Mouse (Mus musculus): ENCODE data around the gene Rfx1. TPM values are rescaled to one million over a fixed set of nuclear protein-coding genes. Genes with fewer than 3 reads are reported as not detected.

The Rfx1 gene
- total and polyA plus RNA-seq, 3 experiments: 3.2 to 13.1 (median 10.8) TPM

DNA sequence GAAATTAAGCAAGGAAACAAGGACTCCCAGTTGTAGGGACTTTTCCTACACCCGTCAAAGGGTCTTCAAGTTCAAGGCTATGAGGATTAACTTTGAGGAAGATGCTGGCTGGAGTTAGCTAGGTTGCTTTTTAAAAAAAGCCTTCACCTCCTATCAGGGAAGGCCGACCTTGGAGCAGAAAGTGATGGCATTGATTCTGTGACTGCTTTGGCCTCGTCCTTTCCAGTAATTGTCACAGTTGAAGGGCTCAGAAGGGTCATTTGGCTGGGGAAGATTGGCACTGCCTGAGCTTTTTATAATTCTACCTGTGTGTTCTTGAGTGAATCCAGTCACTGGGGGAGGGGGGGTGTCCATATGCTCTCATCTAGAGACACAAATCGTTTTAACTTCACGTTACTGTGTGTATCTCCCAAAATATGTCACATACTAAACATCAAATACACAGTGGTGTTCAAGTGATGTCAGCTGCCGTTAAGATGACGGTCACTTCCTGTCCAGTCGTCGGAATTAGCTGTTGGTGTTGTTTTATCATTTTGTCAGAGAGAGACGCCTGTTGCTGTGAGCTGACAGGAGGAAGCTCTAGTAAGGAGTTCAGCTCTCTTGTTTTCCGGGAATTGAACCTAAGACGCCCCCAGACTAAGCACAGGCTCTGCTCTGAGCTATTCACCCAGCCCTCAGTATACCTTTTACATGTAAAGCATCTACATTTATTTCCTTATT lies 1.8 kb downstream of the Rfx1 start:
- no peak overlapping the region for H3K9ac ChIP-seq (ENCODE audit: insufficient read depth, low read depth)
- in situ Hi-C loops (cut with MboI; ENCODE audit: low pct_ligation_motif_present, low pct_unique_long_range_greater_than_20kb, low sequenced_read_pairs) (no loop called here), dilution Hi-C loops (cut with MboI; ENCODE audit: extremely low pct_ligation_motif_present, extremely low pct_unique_long_range_greater_than_20kb, low sequenced_read_pairs) (no loop called here)
- TF ChIP-seq ZKSCAN1 (IDR thresholded peaks at IDR 0.05; ENCODE audit: borderline replicate concordance, low read depth, low read length) (no peak), POLR2A (IDR thresholded peaks at IDR 0.05; ENCODE audit: low read depth, low read length) (no peak), BHLHE40 (IDR thresholded peaks at IDR 0.05; ENCODE audit: low read depth, low read length) (no peak)
- peaks cover 23 to 64% of the 10 kb centered on the region in 2 experiments for H3K4me1 ChIP-seq (ENCODE audit: control insufficient read depth in 1 of 2, insufficient read depth in 2 of 2)
- H3K27ac ChIP-seq (ENCODE audit: insufficient read depth, low read depth): no peak overlapping the region
- H3K4me2 ChIP-seq (ENCODE audit: insufficient read depth, low read depth, poor library complexity, severe bottlenecking): peak overlapping the region; percentile 81
- H3K27me3 ChIP-seq (replicated peaks): no peaks in the 10 kb centered on the region
- H3K79me2 ChIP-seq (replicated peaks; ENCODE audit: control insufficient read depth, extremely low read depth, insufficient read depth, poor library complexity, severe bottlenecking): peaks cover 14% of the 10 kb centered on the region; the same call in 1 of the 2 replicates
- H3K4me3 ChIP-seq (replicated peaks in 1 of 3; ENCODE audit: low read depth in 2 of 3, low read length in 2 of 3, poor library complexity in 1 of 3): no peak overlapping the region
- DNase-seq (ENCODE audit: extremely low read depth): no peak
- H3K9me3 ChIP-seq (replicated peaks; ENCODE audit: low read length): no peaks in the 10 kb centered on the region
- peaks cover 0 to 26% of the 10 kb centered on the region in 2 experiments for H3K36me3 ChIP-seq (replicated peaks in 1 of 2; ENCODE audit: control insufficient read depth in 1 of 2, insufficient read depth in 1 of 2, low read length in 1 of 2)

DNA sequence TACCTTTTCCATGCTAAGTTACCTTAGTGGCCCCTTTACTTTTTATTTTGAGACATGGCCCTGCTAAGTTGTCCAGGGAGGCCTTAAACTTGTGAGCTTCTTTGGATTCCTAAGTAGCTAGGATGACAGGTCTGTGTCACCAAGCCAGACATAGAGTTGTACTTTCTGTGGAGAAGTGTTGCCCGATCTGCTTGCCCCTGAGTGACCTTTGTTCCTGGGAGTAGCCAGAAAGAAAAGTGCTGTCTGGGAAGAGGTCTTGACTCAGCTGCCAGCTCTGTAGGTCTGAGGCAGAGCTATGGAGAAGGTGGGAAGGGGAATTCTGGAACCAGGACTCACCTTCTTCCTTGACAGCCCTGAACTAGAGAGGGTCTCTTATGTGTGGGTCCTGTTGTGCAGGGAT lies 2.5 kb downstream of the Rfx1 start:
- in situ Hi-C loops (cut with MboI; ENCODE audit: low pct_ligation_motif_present, low pct_unique_long_range_greater_than_20kb, low sequenced_read_pairs): no loop called here
- no peak overlapping the region for H3K9ac ChIP-seq (ENCODE audit: insufficient read depth, low read depth)
- TF ChIP-seq MEF2A (IDR thresholded peaks at IDR 0.05; ENCODE audit: borderline replicate concordance, low read depth, low read length): no peak
- TF ChIP-seq ZMIZ1 (IDR thresholded peaks at IDR 0.05; ENCODE audit: low read depth, low read length): no peak
- no peak for TF ChIP-seq TBP (conservative IDR thresholded peaks at IDR 0.05; ENCODE audit: low read depth, low read length)
- no peak for TF ChIP-seq MAFK (IDR thresholded peaks at IDR 0.05; ENCODE audit: insufficient replicate concordance, low read length)
- TF ChIP-seq CHD1 (IDR thresholded peaks at IDR 0.05; ENCODE audit: low read depth, low read length): no peak
- no peak for TF ChIP-seq IRF4 (IDR thresholded peaks at IDR 0.05; ENCODE audit: low read depth, low read length)
- TF ChIP-seq RCOR1 (conservative IDR thresholded peaks at IDR 0.05; ENCODE audit: low read depth, low read length): no peak
- no peak for TF ChIP-seq KAT2A (IDR thresholded peaks at IDR 0.05; ENCODE audit: insufficient replicate concordance, low read length)
- TF ChIP-seq MAX (IDR thresholded peaks at IDR 0.05; ENCODE audit: low read length): no peak
- TF ChIP-seq POLR2A (IDR thresholded peaks at IDR 0.05; ENCODE audit: low read depth, low read length): no peak
- TF ChIP-seq HCFC1 (IDR thresholded peaks at IDR 0.05; ENCODE audit: low read depth, low read length): no peak
- no peak for TF ChIP-seq CTCF (conservative IDR thresholded peaks at IDR 0.05 in 1 of 2, IDR thresholded peaks at IDR 0.05 in 1 of 2; ENCODE audit: low read depth in 2 of 2, low read length in 2 of 2)
- TF ChIP-seq POLR2AphosphoS2 (IDR thresholded peaks at IDR 0.05; ENCODE audit: low read depth, low read length): no peak
- TF ChIP-seq ETS1 (conservative IDR thresholded peaks at IDR 0.05; ENCODE audit: low read depth, low read length): no peak
- TF ChIP-seq NELFE (IDR thresholded peaks at IDR 0.05; ENCODE audit: low read depth, low read length): no peak
- no peak for TF ChIP-seq ELF1 (IDR thresholded peaks at IDR 0.05; ENCODE audit: low read depth, low read length)
- no peak for TF ChIP-seq CHD2 (IDR thresholded peaks at IDR 0.05; ENCODE audit: low read length)
- no peak for TF ChIP-seq MXI1 (IDR thresholded peaks at IDR 0.05; ENCODE audit: low read depth, low read length)
- no peak for TF ChIP-seq SIN3A (IDR thresholded peaks at IDR 0.05; ENCODE audit: low read length)
- dilution Hi-C loops (cut with MboI; ENCODE audit: extremely low pct_ligation_motif_present, extremely low pct_unique_long_range_greater_than_20kb, low sequenced_read_pairs): no loop called here
- peaks cover 14% of the 10 kb centered on the region; the same call in 1 of the 2 replicates for H3K79me2 ChIP-seq (replicated peaks; ENCODE audit: control insufficient read depth, extremely low read depth, insufficient read depth, poor library complexity, severe bottlenecking)
- no peaks in the 10 kb centered on the region for H3K9me3 ChIP-seq (replicated peaks; ENCODE audit: low read length)
- peaks cover 4 to 31% of the 10 kb centered on the region in 2 experiments for H3K36me3 ChIP-seq (replicated peaks in 1 of 2; ENCODE audit: control insufficient read depth in 1 of 2, insufficient read depth in 1 of 2, low read length in 1 of 2)
- H3K4me3 ChIP-seq (replicated peaks in 1 of 3; ENCODE audit: low read depth in 2 of 3, low read length in 2 of 3, poor library complexity in 1 of 3): no peak overlapping the region
- H3K4me2 ChIP-seq (ENCODE audit: insufficient read depth, low read depth, poor library complexity, severe bottlenecking): no peak overlapping the region
- peaks cover 18 to 57% of the 10 kb centered on the region in 2 experiments for H3K4me1 ChIP-seq (ENCODE audit: control insufficient read depth in 1 of 2, insufficient read depth in 2 of 2)
- DNase-seq (ENCODE audit: extremely low read depth): no peak
- no peaks in the 10 kb centered on the region for H3K27me3 ChIP-seq (replicated peaks)
- H3K27ac ChIP-seq (ENCODE audit: insufficient read depth, low read depth): no peak overlapping the region

Data from CH12.LX (cell line).